In the genomic region with DNA sequence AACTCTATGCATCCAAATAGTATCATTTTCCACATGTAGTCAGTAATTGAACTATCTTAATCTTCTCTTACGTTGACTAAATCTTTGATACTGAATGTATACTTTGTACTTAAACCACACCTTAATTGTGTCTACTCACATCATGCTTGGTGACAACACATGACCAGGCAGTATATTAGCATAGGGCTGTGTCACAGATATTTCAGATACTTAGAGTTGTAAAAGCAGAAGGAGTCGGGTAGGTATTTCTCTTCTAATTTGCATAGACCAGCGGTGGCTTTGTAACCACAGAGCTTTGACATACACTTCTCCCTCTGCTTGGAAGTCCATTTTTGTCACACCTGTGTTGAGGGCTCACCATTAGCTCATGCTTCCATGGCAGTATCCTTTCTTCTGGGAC, we compare ENCODE assay signal across 14 mouse cellular contexts.
"Had no signal": no experiment of that assay in that cellular context is flagged by ENCODE, and none has a peak within 500 bp of the region (broad histone marks: within the 10 kb centered on the region; RNA-seq: fewer than 3 reads in every experiment).

No protein-coding gene starts in this region.

- H3K27me3 ChIP-seq: lung, embryonic 15.5 days; midbrain, embryonic 12.5 days; neural tube, embryonic 13.5 days had no signal

- ATAC-seq: midbrain, embryonic 16.5 days had no signal

- H3K4me3 ChIP-seq: lung, embryonic 15.5 days; midbrain, embryonic 12.5 days; neural tube, embryonic 13.5 days had no signal

- H3K27ac ChIP-seq: lung, embryonic 15.5 days; macrophage; midbrain, embryonic 12.5 days; neural tube, embryonic 13.5 days had no signal

- H3K9me3 ChIP-seq: lung, embryonic 15.5 days; neural tube, embryonic 13.5 days had no signal

- H3K4me2 ChIP-seq: liver, embryonic 11.5 days; lung, embryonic 15.5 days; midbrain, embryonic 12.5 days; neural tube, embryonic 13.5 days had no signal

- DNase-seq: kidney, adult 18-20 months; kidney, postnatal 14 days; left cerebral cortex, postnatal 4 days; lung, postnatal 14 days; retina, postnatal 1 day; right cerebral cortex, postnatal 14 days; thymus, adult 2 months; thymus, postnatal 25 days had no signal

- H3K9ac ChIP-seq: lung, embryonic 15.5 days; midbrain, embryonic 12.5 days; neural tube, embryonic 13.5 days had no signal

- H3K36me3 ChIP-seq: lung, embryonic 15.5 days; midbrain, embryonic 12.5 days; neural tube, embryonic 13.5 days had no signal
